Mouse (Mus musculus) hindbrain, embryonic 14.5 days (tissue): Measurements from ENCODE around the gene Actrt3. TPM values are rescaled to one million over a fixed set of nuclear protein-coding genes. Genes with fewer than 3 reads are reported as not detected.

Source experiments
- ATAC-seq: fragments of 200-750 bp; cut with Nextera tagmentation; 2 replicates; pipeline ENCODE4 v1.8.0; 2017; ENCODE audit warnings: moderate number of reproducible peaks, mild to moderate bottlenecking, moderate TSS enrichment, moderate library complexity; ENCODE audit not compliant: low FRiP score
- DNase-seq: peaks from one replicate; pipeline ENCODE4 v3.0.0-alpha.2; 2015; ENCODE audit warnings: low spot score
- H3K27ac ChIP-seq: fragments of 300-500 bp; sonication (generic); 2 replicates; pipeline ENCODE4 v1.5.1; 2014; ENCODE audit warnings: mild to moderate bottlenecking, moderate library complexity
- H3K27me3 ChIP-seq: fragments of 300-500 bp; sonication (generic); 2 replicates; pipeline ENCODE4 v1.6.1; 2014; ENCODE audit warnings: mild to moderate bottlenecking, low read length, mixed read lengths; ENCODE audit not compliant: control insufficient read depth, insufficient read depth
- H3K36me3 ChIP-seq: fragments of 300-500 bp; sonication (generic); replicated peaks from 2 replicates; pipeline ENCODE4 v1.6.1; 2014; ENCODE audit not compliant: control insufficient read depth, insufficient read depth
- H3K4me1 ChIP-seq: fragments of 300-500 bp; sonication (generic); replicated peaks from 2 replicates; pipeline ENCODE4 v1.6.1; 2014; ENCODE audit warnings: antibody characterized with exemption, low read length, mixed read lengths; ENCODE audit not compliant: control insufficient read depth, insufficient read depth
- H3K4me2 ChIP-seq: fragments of 300-500 bp; sonication (generic); replicated peaks from 2 replicates; pipeline ENCODE4 v1.6.1; 2014; ENCODE audit warnings: mild to moderate bottlenecking, moderate library complexity
- H3K4me3 ChIP-seq: fragments of 300-500 bp; sonication (generic); replicated peaks from 2 replicates; pipeline ENCODE4 v1.5.1; 2014; ENCODE audit warnings: mild to moderate bottlenecking, low read length
- H3K9ac ChIP-seq: fragments of 300-500 bp; sonication (generic); 2 replicates; pipeline ENCODE4 v1.6.1; 2014
- H3K9me3 ChIP-seq: fragments of 300-500 bp; sonication (generic); 2 replicates; pipeline ENCODE4 v1.6.1; 2016; ENCODE audit warnings: low read length; ENCODE audit not compliant: control insufficient read depth
- WGBS: fragments of 180-500 bp; shearing (Covaris S2); extraction: QIAGEN DNeasy Blood & Tissue Kit; methylation state at CpG from one replicate; pipeline ENCODE4 v1.1.7; 2014; 5-methylcytosine and 5-hydroxymethylcytosine counted together
- polyA plus RNA-seq: library from polyadenylated mRNA; unstranded; fragments of >200 nt; fragmentation: Nextera tagmentation; extraction: Ambion mirVana; gene quantifications from 2 replicates; pipeline ENCODE4 v1.2.1, GENCODE M21; 2014

The Actrt3 gene
- polyA plus RNA-seq, 1 experiment from 2014 or later = 0.74 TPM

- 86% methylated on average over 3 of the region's 3 CpGs for WGBS
- Histone ChIP-seq H3K36me3 (no peaks in the 10 kb centered on the region), H3K4me3 (no peak within 1 kb of the TSS), H3K9me3 (no peaks in the 10 kb centered on the region), H3K27ac (no peak within 1 kb of the TSS), H3K9ac (no peak within 1 kb of the TSS), H3K27me3 (no peaks in the 10 kb centered on the region), H3K4me1 (no peaks in the 10 kb centered on the region), H3K4me2 (no peak within 1 kb of the TSS)
- ATAC-seq (no peak), DNase-seq (no peak)
Observed at GRCm38 (mm10) chr3:30547908-30548307, 51.8 kb downstream of the Actrt3 start, which contains the start of gene Mecom. TSS of gene Mecom (minus strand) at chr3:30548008.

Other genes with a start within 250 kb of the Actrt3 start
- 12.6 and 13.7 TPM in 2 replicates for gene Mecom, start 51.9 kb downstream of the Actrt3 start, polyA plus RNA-seq
- gene Mynn, start 2.1 kb upstream of the Actrt3 start, polyA plus RNA-seq = 33.5 and 33.7 TPM in 2 replicates
- gene Lrriq4, start 44.6 kb upstream of the Actrt3 start, polyA plus RNA-seq = 0.08 TPM in 1 of 2 replicates, not detected in the other
- gene Lrrc34, start 47.9 kb upstream of the Actrt3 start, polyA plus RNA-seq = 1.7 and 2.9 TPM in 2 replicates
- gene Lrrc31, start 99.9 kb upstream of the Actrt3 start, polyA plus RNA-seq = not detected in 2 replicates
- not detected in 2 replicates for gene Samd7, start 146.4 kb upstream of the Actrt3 start, polyA plus RNA-seq
- 90.4 and 95.6 TPM in 2 replicates for gene Sec62, start 192.9 kb upstream of the Actrt3 start, polyA plus RNA-seq